Mouse (Mus musculus) hindbrain, embryonic 15.5 days (tissue): Measurements from ENCODE around the gene H2afx. TPM values are rescaled to one million over a fixed set of nuclear protein-coding genes. Genes with fewer than 3 reads are reported as not detected.
A peak's percentile ranks its signal among the peaks of the same experiment; 100 is the strongest.
"Not testable (repeated sequence)": the region's sequence is repeated elsewhere in the genome, so short reads cannot be mapped to it uniquely, and the experiment has no call there.

Experiments
- ATAC-seq: fragments of 200-750 bp; cut with Nextera tagmentation; 2 replicates; pipeline ENCODE4 v1.8.0; 2017; ENCODE audit warnings: low read depth, moderate number of reproducible peaks, moderate TSS enrichment; ENCODE audit not compliant: low FRiP score
- H3K27ac ChIP-seq: fragments of 300-500 bp; sonication (generic); replicated peaks from 2 replicates; pipeline ENCODE4 v1.5.1; 2015; ENCODE audit warnings: mild to moderate bottlenecking, inconsistent platforms
- H3K27me3 ChIP-seq: fragments of 300-500 bp; sonication (generic); 2 replicates; pipeline ENCODE4 v1.6.1; 2015; ENCODE audit warnings: control low read depth, inconsistent platforms
- H3K36me3 ChIP-seq: fragments of 300-500 bp; sonication (generic); 2 replicates; pipeline ENCODE4 v1.6.1; 2015; ENCODE audit warnings: control low read depth, inconsistent platforms
- H3K4me1 ChIP-seq: fragments of 300-500 bp; sonication (generic); replicated peaks from 2 replicates; pipeline ENCODE4 v1.6.1; 2015; ENCODE audit warnings: control low read depth, inconsistent platforms
- H3K4me2 ChIP-seq: fragments of 300-500 bp; sonication (generic); 2 replicates; pipeline ENCODE4 v1.6.1; 2015; ENCODE audit warnings: moderate library complexity, mild to moderate bottlenecking, inconsistent platforms
- H3K4me3 ChIP-seq: fragments of 300-500 bp; sonication (generic); 2 replicates; pipeline ENCODE4 v1.5.1; 2015; ENCODE audit warnings: mild to moderate bottlenecking, inconsistent platforms
- H3K9ac ChIP-seq: fragments of 300-500 bp; sonication (generic); 2 replicates; pipeline ENCODE4 v1.6.1; 2015; ENCODE audit warnings: inconsistent platforms
- H3K9me3 ChIP-seq: fragments of 300-500 bp; sonication (generic); 2 replicates; pipeline ENCODE4 v1.6.1; 2016; ENCODE audit warnings: control low read depth, inconsistent platforms
- WGBS: fragments of 180-500 bp; shearing (Covaris S2); methylation state at CpG from one replicate; pipeline ENCODE4 v1.1.7; 2015; 5-methylcytosine and 5-hydroxymethylcytosine counted together
- microRNA-seq: library from miRNA; unstranded; fragments of <30 nt; microRNA quantifications from one replicate; pipeline ENCODE4, GENCODE M21; 2016
- polyA plus RNA-seq: library from polyadenylated mRNA; unstranded; fragments of >200 nt; fragmentation: Nextera tagmentation; extraction: Ambion mirVana; gene quantifications from 2 replicates; pipeline ENCODE4 v1.2.1, GENCODE M21; 2015

Gene H2afx
- polyA plus RNA-seq, 1 experiment from 2014 or later = 149 TPM

- Histone ChIP-seq H3K4me2 (no peak overlapping the region), H3K36me3 (peaks cover 5% of the 10 kb centered on the region), H3K4me1 (peaks cover 9% of the 10 kb centered on the region), H3K9ac (no peak overlapping the region), H3K27ac (no peak overlapping the region), H3K27me3 (no peaks in the 10 kb centered on the region), H3K9me3 (no peaks in the 10 kb centered on the region), H3K4me3 (no peak overlapping the region)
- 66% methylated on average over 3 of the region's 3 CpGs for WGBS
- ATAC-seq = no peak
Measured at GRCm38 (mm10) chr9:44364480-44364879, 30.0 kb downstream of the H2afx start.

GRCm38 (mm10) chr9:44373386-44373785 lies 38.9 kb downstream of the H2afx start:
- Histone ChIP-seq H3K4me1 (peaks cover 7% of the 10 kb centered on the region), H3K27me3 (no peaks in the 10 kb centered on the region), H3K9ac (no peak overlapping the region), H3K27ac (no peak overlapping the region), H3K4me3 (no peak overlapping the region), H3K4me2 (no peak overlapping the region), H3K9me3 (no peaks in the 10 kb centered on the region), H3K36me3 (no peaks in the 10 kb centered on the region)
- ATAC-seq = no peak

GRCm38 (mm10) chr9:44376141-44376540 lies 41.6 kb downstream of the H2afx start:
- Histone ChIP-seq H3K9ac (no peak overlapping the region), H3K27me3 (no peaks in the 10 kb centered on the region), H3K27ac (no peak overlapping the region), H3K36me3 (0 out of 2 replicates have a peak, but pooled peaks cover 4% of the 10 kb centered on the region), H3K9me3 (no peaks in the 10 kb centered on the region), H3K4me2 (no peak overlapping the region), H3K4me3 (no peak overlapping the region), H3K4me1 (peaks cover 22% of the 10 kb centered on the region)
- no peak for ATAC-seq
- WGBS = 87% methylated on average over 6 of the region's 6 CpGs

- ATAC-seq, H3K4me3 ChIP-seq, H3K9me3 ChIP-seq, H3K27ac ChIP-seq, H3K4me2 ChIP-seq, H3K9ac ChIP-seq, H3K27me3 ChIP-seq: not testable (repeated sequence)
- H3K36me3 ChIP-seq = peaks cover 15% of the 10 kb centered on the region
- WGBS = 76% methylated on average over 2 of the region's 2 CpGs
- H3K4me1 ChIP-seq = peaks cover 22% of the 10 kb centered on the region
Measured at GRCm38 (mm10) chr9:44377335-44377734, 42.8 kb downstream of the H2afx start.

- no peak for ATAC-seq
Measured at GRCm38 (mm10) chr9:44378153-44378730, 43.7 kb downstream of the H2afx start.

GRCm38 (mm10) chr9:44379054-44379834 lies 44.8 kb downstream of the H2afx start, which contains the start of gene Hyou1:
Hyou1 (plus strand) TSS chr9:44379490.
- no peaks in the 10 kb centered on the region for H3K9me3 ChIP-seq
- peak within 1 kb of the TSS; percentile 95 for H3K4me2 ChIP-seq
- WGBS = under 1% methylated on average over 80 of the region's 83 CpGs
- peak within 1 kb of the TSS; percentile 83 for H3K9ac ChIP-seq
- peak; percentile 98 for ATAC-seq
- H3K4me3 ChIP-seq = peak within 1 kb of the TSS; percentile 77
- peaks cover 22% of the 10 kb centered on the region for H3K4me1 ChIP-seq
- H3K27me3 ChIP-seq = no peaks in the 10 kb centered on the region
- H3K27ac ChIP-seq = peak within 1 kb of the TSS; percentile 89
- peaks cover 34% of the 10 kb centered on the region for H3K36me3 ChIP-seq

More at GRCm38 (mm10) chr9:44378153-44378730, 43.7 kb downstream of the H2afx start:
- H3K4me3 ChIP-seq = peak overlapping the region; percentile 77
- H3K27ac ChIP-seq = peak overlapping the region; percentile 89
- H3K9me3 ChIP-seq = no peaks in the 10 kb centered on the region
- no peaks in the 10 kb centered on the region for H3K27me3 ChIP-seq
- 90% methylated on average over 5 of the region's 5 CpGs for WGBS
- H3K9ac ChIP-seq = peak overlapping the region; percentile 62
- H3K36me3 ChIP-seq = peaks cover 24% of the 10 kb centered on the region
- peak overlapping the region; percentile 62 for H3K4me2 ChIP-seq
- peaks cover 22% of the 10 kb centered on the region for H3K4me1 ChIP-seq

GRCm38 (mm10) chr9:44379862-44380261 lies 45.4 kb downstream of the H2afx start:
- Histone ChIP-seq H3K36me3 (peaks cover 40% of the 10 kb centered on the region), H3K4me3 (peak overlapping the region; percentile 77), H3K9ac (peak overlapping the region; percentile 83), H3K4me1 (peaks cover 22% of the 10 kb centered on the region), H3K4me2 (peak overlapping the region; percentile 95), H3K27me3 (no peaks in the 10 kb centered on the region), H3K27ac (peak overlapping the region; percentile 89), H3K9me3 (no peaks in the 10 kb centered on the region)
- 9% methylated on average over 15 of the region's 15 CpGs for WGBS
- ATAC-seq = 0 out of 2 replicates have a peak, but pooled peaks have one; percentile 14

- no peak for ATAC-seq
- H3K4me2 ChIP-seq = no peak overlapping the region
Measured at GRCm38 (mm10) chr9:44384596-44384995, 50.1 kb downstream of the H2afx start.

More at GRCm38 (mm10) chr9:44384596-44384995, 50.1 kb downstream of the H2afx start:
- H3K36me3 ChIP-seq = peaks cover 88% of the 10 kb centered on the region
- no peaks in the 10 kb centered on the region for H3K9me3 ChIP-seq
- H3K9ac ChIP-seq = no peak overlapping the region
- peaks cover 12% of the 10 kb centered on the region for H3K4me1 ChIP-seq
- no peak overlapping the region for H3K4me3 ChIP-seq
- H3K27me3 ChIP-seq = no peaks in the 10 kb centered on the region
- H3K27ac ChIP-seq = no peak overlapping the region
- 95% methylated on average over 13 of the region's 13 CpGs for WGBS

Small RNA genes within 50 kb of the gene (microRNA-seq; reads per million reads assigned to microRNA genes)
- gene Gm44335 = not detected

Other genes starting within 250 kb of the H2afx start
- 0.13 and 0.35 TPM in 2 replicates for gene Mfrp, start 233.0 kb upstream of the H2afx start, polyA plus RNA-seq
- 6.6 and 8.7 TPM in 2 replicates for gene C1qtnf5, start 227.4 kb upstream of the H2afx start, polyA plus RNA-seq
- 0.13 TPM in 1 of 2 replicates, not detected in the other for gene Gm49380, start 221.2 kb upstream of the H2afx start, polyA plus RNA-seq
- gene Rnf26, start 221.2 kb upstream of the H2afx start, polyA plus RNA-seq = 33.9 and 37.4 TPM in 2 replicates
- 11.3 and 13.7 TPM in 2 replicates for gene Mcam, start 200.2 kb upstream of the H2afx start, polyA plus RNA-seq
- 20.3 and 22.5 TPM in 2 replicates for gene Cbl, start 100.6 kb upstream of the H2afx start, polyA plus RNA-seq
- gene Ccdc153, start 94.0 kb upstream of the H2afx start, polyA plus RNA-seq = not detected in 2 replicates
- 0.39 and 0.87 TPM in 2 replicates for gene Pdzd3, start 83.2 kb upstream of the H2afx start, polyA plus RNA-seq
- gene Nlrx1, start 66.1 kb upstream of the H2afx start, polyA plus RNA-seq = 4.1 and 5.9 TPM in 2 replicates
- gene Abcg4, start 46.1 kb upstream of the H2afx start, polyA plus RNA-seq = 28.7 and 32.1 TPM in 2 replicates
- gene Hinfp, start 29.0 kb upstream of the H2afx start, polyA plus RNA-seq = 25.7 and 28.8 TPM in 2 replicates
- gene C2cd2l, start 14.4 kb upstream of the H2afx start, polyA plus RNA-seq = 28.7 and 29.3 TPM in 2 replicates
- 37.5 and 38.7 TPM in 2 replicates for gene Dpagt1, start 8.7 kb upstream of the H2afx start, polyA plus RNA-seq
- 64.8 and 64.9 TPM in 2 replicates for gene Hmbs, start 9.5 kb downstream of the H2afx start, polyA plus RNA-seq
- gene Vps11, start 27.0 kb downstream of the H2afx start, polyA plus RNA-seq = 40.3 and 45.0 TPM in 2 replicates
- gene Hyou1, start 44.8 kb downstream of the H2afx start, polyA plus RNA-seq = 27.4 and 27.6 TPM in 2 replicates
- 50.2 and 56.3 TPM in 2 replicates for gene Slc37a4, start 62.2 kb downstream of the H2afx start, polyA plus RNA-seq
- gene Rps25, start 72.4 kb downstream of the H2afx start, polyA plus RNA-seq = 1,001 and 1,147 TPM in 2 replicates
- 287 and 295 TPM in 2 replicates for gene Trappc4, start 72.9 kb downstream of the H2afx start, polyA plus RNA-seq
- gene Ccdc84, start 83.9 kb downstream of the H2afx start, polyA plus RNA-seq = 32.0 and 34.9 TPM in 2 replicates
- gene Foxr1, start 106.4 kb downstream of the H2afx start, polyA plus RNA-seq = not detected in 2 replicates
- gene Upk2, start 120.3 kb downstream of the H2afx start, polyA plus RNA-seq = not detected in 2 replicates
- 10.7 and 11.9 TPM in 2 replicates for gene Bcl9l, start 148.1 kb downstream of the H2afx start, polyA plus RNA-seq
- gene Cxcr5, start 227.2 kb downstream of the H2afx start, polyA plus RNA-seq = 0.09 TPM in 1 of 2 replicates, not detected in the other